ENCODE assay signal across 7 mouse cellular contexts in the genomic region with DNA sequence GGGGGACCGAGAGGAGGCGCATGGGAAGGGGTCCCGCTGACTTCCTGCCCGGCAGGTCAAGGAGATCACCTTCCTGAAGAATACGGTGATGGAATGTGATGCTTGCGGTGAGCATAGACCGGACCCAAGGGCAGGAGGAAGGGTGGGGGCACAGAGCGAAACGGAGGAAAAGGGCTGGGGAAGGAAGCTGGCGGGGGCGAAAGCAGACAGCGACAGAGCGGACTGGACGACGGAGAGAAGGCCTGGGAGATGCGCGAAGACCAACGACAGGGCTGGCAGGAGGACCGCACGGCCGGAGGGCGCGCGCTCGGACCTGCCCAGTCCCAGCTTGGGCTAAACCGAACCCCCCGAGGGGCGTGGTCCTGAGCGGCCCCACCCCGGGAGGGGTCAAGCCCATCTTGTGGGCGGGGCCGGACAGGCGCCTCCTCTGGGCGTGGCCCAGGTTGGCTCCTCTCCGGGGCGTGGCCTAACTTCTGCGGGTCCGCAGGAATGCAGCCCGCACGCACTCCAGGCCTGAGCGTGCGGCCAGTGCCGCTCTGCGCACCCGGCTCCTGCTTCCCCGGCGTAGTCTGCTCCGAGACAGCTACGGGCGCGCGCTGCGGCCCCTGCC. TPM values are rescaled to one million over a fixed set of nuclear protein-coding genes. Genes with fewer than 3 reads are reported as not detected.
DNase-seq lines count a peak whose midpoint lies in the region; ATAC-seq and TF ChIP-seq lines count a peak whose summit lies in the region.

No protein-coding gene starts in this region.

- ATAC-seq in hindbrain, embryonic 13.5 days (ENCODE audit: low FRiP score) = peak; percentile 62
- ATAC-seq in midbrain, postnatal 0 days (ENCODE audit: low FRiP score) = peak; percentile 38; the same call in 1 of the 2 replicates
- peak; percentile 74 for ATAC-seq in stomach, embryonic 16.5 days (ENCODE audit: insufficient read depth, low FRiP score)

- H3K4me2 ChIP-seq in hindbrain, embryonic 13.5 days = peak overlapping the region; percentile 48
- H3K4me2 ChIP-seq in midbrain, postnatal 0 days (ENCODE audit: low read depth, low read length, poor library complexity, severe bottlenecking) = peak overlapping the region; percentile 30
- peak overlapping the region; percentile 69 for H3K4me2 ChIP-seq in stomach, embryonic 16.5 days (ENCODE audit: low read depth, low read length)

- H3K4me3 ChIP-seq in hindbrain, embryonic 13.5 days = peak overlapping the region; percentile 32
- peak overlapping the region; percentile 43; the same call in 1 of the 2 replicates for H3K4me3 ChIP-seq in liver, adult 2 months (ENCODE audit: insufficient read depth, low read depth, low read length)
- H3K4me3 ChIP-seq in midbrain, postnatal 0 days (ENCODE audit: low read depth, low read length) = peak overlapping the region; percentile 19; the same call in 1 of the 2 replicates
- peak overlapping the region; percentile 45 for H3K4me3 ChIP-seq in stomach, embryonic 16.5 days (replicated peaks; ENCODE audit: low read length)

- no peak for TF ChIP-seq POLR2A in liver, adult 2 months (IDR thresholded peaks at IDR 0.05; ENCODE audit: extremely low read depth, insufficient read depth, low read length)

- TF ChIP-seq CTCF in liver, adult 2 months (IDR thresholded peaks at IDR 0.05; ENCODE audit: low read depth, low read length) = no peak
- TF ChIP-seq CTCF in midbrain, postnatal 0 days (IDR thresholded peaks at IDR 0.05) = no peak

- peak; percentile 83 to 93 for DNase-seq in adrenal gland, adult (ENCODE audit: inconsistent age in 2 of 2, low spot score in 1 of 2)
- peak; percentile 94 for DNase-seq in cerebellum, adult 9-11 months
- peak; percentile 79 for DNase-seq in gastrocnemius, adult 18-20 months (ENCODE audit: low spot score)
- DNase-seq in liver, adult 2 months (ENCODE audit: extremely low read depth, low read depth, low spot score) = peak; percentile 14
- DNase-seq in midbrain, postnatal 0 days (ENCODE audit: low spot score) = peak; percentile 28

- no peaks in the 10 kb centered on the region for H3K36me3 ChIP-seq in hindbrain, embryonic 13.5 days
- H3K36me3 ChIP-seq in liver, adult 2 months (ENCODE audit: control insufficient read depth, insufficient read depth, low read length) = no peaks in the 10 kb centered on the region
- H3K36me3 ChIP-seq in midbrain, postnatal 0 days (ENCODE audit: insufficient read depth, low read length) = no peaks in the 10 kb centered on the region
- no peaks in the 10 kb centered on the region for H3K36me3 ChIP-seq in stomach, embryonic 16.5 days (ENCODE audit: control insufficient read depth, insufficient read depth, low read length)

- no peak overlapping the region for H3K27ac ChIP-seq in hindbrain, embryonic 13.5 days
- H3K27ac ChIP-seq in liver, adult 2 months (replicated peaks; ENCODE audit: insufficient read depth, low read depth, low read length) = no peak overlapping the region
- no peak overlapping the region for H3K27ac ChIP-seq in midbrain, postnatal 0 days (ENCODE audit: low read depth, low read length)
- H3K27ac ChIP-seq in stomach, embryonic 16.5 days (ENCODE audit: low read length) = no peak overlapping the region

- H3K9me3 ChIP-seq in hindbrain, embryonic 13.5 days = no peaks in the 10 kb centered on the region
- no peaks in the 10 kb centered on the region for H3K9me3 ChIP-seq in midbrain, postnatal 0 days (ENCODE audit: low read length)
- no peaks in the 10 kb centered on the region for H3K9me3 ChIP-seq in stomach, embryonic 16.5 days (replicated peaks; ENCODE audit: control insufficient read depth, low read length)

- H3K9ac ChIP-seq in hindbrain, embryonic 13.5 days = no peak overlapping the region
- H3K9ac ChIP-seq in liver, adult 2 months (ENCODE audit: low read depth, low read length) = no peak overlapping the region
- no peak overlapping the region for H3K9ac ChIP-seq in midbrain, postnatal 0 days (replicated peaks; ENCODE audit: low read length, poor library complexity, severe bottlenecking)
- H3K9ac ChIP-seq in stomach, embryonic 16.5 days (ENCODE audit: low read length) = peak overlapping the region; percentile 28; the same call in 1 of the 2 replicates

- peaks cover 94% of the 10 kb centered on the region for H3K27me3 ChIP-seq in hindbrain, embryonic 13.5 days
- H3K27me3 ChIP-seq in liver, adult 2 months (ENCODE audit: control insufficient read depth, insufficient read depth, low read length) = peaks cover 34% of the 10 kb centered on the region
- H3K27me3 ChIP-seq in midbrain, postnatal 0 days (ENCODE audit: insufficient read depth, low read length) = peaks cover 57% of the 10 kb centered on the region
- H3K27me3 ChIP-seq in stomach, embryonic 16.5 days (ENCODE audit: control insufficient read depth, insufficient read depth, low read length) = peaks cover 71% of the 10 kb centered on the region

- no peaks in the 10 kb centered on the region for H3K79me2 ChIP-seq in liver, adult 2 months (ENCODE audit: control insufficient read depth, insufficient read depth, low read length)

- WGBS in hindbrain, embryonic 13.5 days = under 1% methylated on average over 53 of the region's 53 CpGs
- 2% methylated on average over 53 of the region's 53 CpGs for whole genome bisulfite sequencing in liver, adult 2 months
- WGBS in midbrain, postnatal 0 days = under 1% methylated on average over 35 of the region's 53 CpGs
- WGBS in stomach, embryonic 16.5 days = under 1% methylated on average over 52 of the region's 53 CpGs

- H3K4me1 ChIP-seq in hindbrain, embryonic 13.5 days (replicated peaks) = peaks cover 27% of the 10 kb centered on the region
- H3K4me1 ChIP-seq in liver, adult 2 months (ENCODE audit: control insufficient read depth, insufficient read depth, low read length) = no peaks in the 10 kb centered on the region
- no peaks in the 10 kb centered on the region for H3K4me1 ChIP-seq in midbrain, postnatal 0 days (ENCODE audit: insufficient read depth, low read length)
- peaks cover 29% of the 10 kb centered on the region for H3K4me1 ChIP-seq in stomach, embryonic 16.5 days (ENCODE audit: control insufficient read depth, insufficient read depth, low read length)

RNA-seq across cellular contexts. Expression of gene Comp, which starts 1.1 kb away (rescaled TPM):
- total RNA-seq in gastrocnemius, adult 18-20 months (2021) = 10 to 100 TPM in 1 of 2 experiments, 1 to 10 TPM in 1; 6.9 to 14.9 TPM
- 0.14 and 0.96 TPM in 2 replicates for polyA plus RNA-seq in hindbrain, embryonic 13.5 days (2015; fragmentation: Nextera tagmentation; extraction: Ambion mirVana)
- total RNA-seq in liver, adult 2 months (2014; rRNA removed) = not detected in 2 replicates
- 0.24 TPM in 1 of 2 replicates, not detected in the other for polyA plus RNA-seq in liver, adult 2 months (2012; rRNA removed)
- 0.19 and 0.49 TPM in 2 replicates for total RNA-seq in midbrain, postnatal 0 days (2014; rRNA removed)
- 0.38 and 0.77 TPM in 2 replicates for polyA plus RNA-seq in midbrain, postnatal 0 days (2015; fragmentation: Nextera tagmentation; extraction: Ambion mirVana)
- 0.15 and 0.25 TPM in 2 replicates for polyA plus RNA-seq in stomach, embryonic 16.5 days (2015; fragmentation: Nextera tagmentation; extraction: Ambion mirVana)

RNA-seq across cellular contexts. Expression of gene Upf1, which starts 21.3 kb away (rescaled TPM):
- total RNA-seq in gastrocnemius, adult 18-20 months (2021) = 10 to 100 TPM; 29.8 to 31.1 TPM
- 14.4 and 15.9 TPM in 2 replicates for polyA plus RNA-seq in hindbrain, embryonic 13.5 days (2015; fragmentation: Nextera tagmentation; extraction: Ambion mirVana)
- 19.0 and 26.3 TPM in 2 replicates for total RNA-seq in liver, adult 2 months (2014; rRNA removed)
- polyA plus RNA-seq in liver, adult 2 months (2012; rRNA removed) = 20.3 and 22.3 TPM in 2 replicates
- total RNA-seq in midbrain, postnatal 0 days (2014; rRNA removed) = 39.6 and 45.4 TPM in 2 replicates
- polyA plus RNA-seq in midbrain, postnatal 0 days (2015; fragmentation: Nextera tagmentation; extraction: Ambion mirVana) = 9.1 and 9.7 TPM in 2 replicates
- polyA plus RNA-seq in stomach, embryonic 16.5 days (2015; fragmentation: Nextera tagmentation; extraction: Ambion mirVana) = 7.4 and 8.2 TPM in 2 replicates

RNA-seq across cellular contexts. Expression of gene Gdf1, which starts 44.8 kb away (rescaled TPM):
- 1 to 10 TPM; 1.9 to 2.1 TPM for total RNA-seq in gastrocnemius, adult 18-20 months (2021)
- 1.2 and 2.6 TPM in 2 replicates for polyA plus RNA-seq in hindbrain, embryonic 13.5 days (2015; fragmentation: Nextera tagmentation; extraction: Ambion mirVana)
- not detected in 2 replicates for total RNA-seq in liver, adult 2 months (2014; rRNA removed)
- not detected in 2 replicates for polyA plus RNA-seq in liver, adult 2 months (2012; rRNA removed)
- not detected in 2 replicates for total RNA-seq in midbrain, postnatal 0 days (2014; rRNA removed)
- 4.8 and 5.3 TPM in 2 replicates for polyA plus RNA-seq in midbrain, postnatal 0 days (2015; fragmentation: Nextera tagmentation; extraction: Ambion mirVana)
- 1.4 and 2.1 TPM in 2 replicates for polyA plus RNA-seq in stomach, embryonic 16.5 days (2015; fragmentation: Nextera tagmentation; extraction: Ambion mirVana)

RNA-seq across cellular contexts. Expression of gene Cers1, which starts 58.8 kb away (rescaled TPM):
- total RNA-seq in gastrocnemius, adult 18-20 months (2021) = 10 to 100 TPM; 13.4 to 15.9 TPM
- 24.5 and 25.1 TPM in 2 replicates for polyA plus RNA-seq in hindbrain, embryonic 13.5 days (2015; fragmentation: Nextera tagmentation; extraction: Ambion mirVana)
- total RNA-seq in liver, adult 2 months (2014; rRNA removed) = not detected in 2 replicates
- polyA plus RNA-seq in liver, adult 2 months (2012; rRNA removed) = 0.04 TPM in 2 replicates
- total RNA-seq in midbrain, postnatal 0 days (2014; rRNA removed) = 65.1 and 86.5 TPM in 2 replicates
- polyA plus RNA-seq in midbrain, postnatal 0 days (2015; fragmentation: Nextera tagmentation; extraction: Ambion mirVana) = 47.9 and 51.3 TPM in 2 replicates
- 3.8 and 4.1 TPM in 2 replicates for polyA plus RNA-seq in stomach, embryonic 16.5 days (2015; fragmentation: Nextera tagmentation; extraction: Ambion mirVana)

Comparison
In these comparisons a context has a peak if more than half of its experiments do, and no peak if none do; other contexts are left out.
1. DNase-seq: peak in every context shown above with its lines; median percentile 94 in cerebellum, adult 9-11 months; 88 in adrenal gland, adult; 79 in gastrocnemius, adult 18-20 months; 28 in midbrain, postnatal 0 days; 14 in liver, adult 2 months.